Mouse (Mus musculus) monocyte, adult 5-6 weeks (primary cell): Measurements from ENCODE around the gene 1700092M07Rik. TPM values are rescaled to one million over a fixed set of nuclear protein-coding genes. Genes with fewer than 3 reads are reported as not detected.
A peak's percentile ranks its signal among the peaks of the same experiment; 100 is the strongest.

Source experiments
- ATAC-seq: fragments of 153-309, 156-312 bp; replicated peaks from 2 replicates; pipeline ENCODE4 v1.8.0; 2017; ENCODE audit warnings: mild to moderate bottlenecking; ENCODE audit not compliant: low TSS enrichment, insufficient number of reproducible peaks, severe bottlenecking, poor library complexity, low FRiP score
- total RNA-seq: library from RNA; stranded (forward); fragments of 200-1000, 200-491, 200-594 nt; gene quantifications from 3 replicates; pipeline ENCODE4 v1.2.3, GENCODE M21; 2017

1700092M07Rik gene
- total RNA-seq, 1 experiment from 2014 or later, result not detected

GRCm38 (mm10) chr19:8735389-8736159, 4.9 kb upstream of the 1700092M07Rik start, which contains the start of gene Wdr74:
TSS of gene Wdr74 (plus strand) at chr19:8735827.
- ATAC-seq, result peak; percentile 90

- 0 out of 2 replicates have a peak, but pooled peaks have one; percentile 7 for ATAC-seq
Observed at GRCm38 (mm10) chr19:8736160-8736467, 4.4 kb upstream of the 1700092M07Rik start.

- ATAC-seq, result no peak
Observed at GRCm38 (mm10) chr19:8738911-8739310, 1.6 kb upstream of the 1700092M07Rik start.

- no peak for ATAC-seq
Observed at GRCm38 (mm10) chr19:8739646-8740045, 872 bp upstream of the 1700092M07Rik start.

- peak; percentile 94 for ATAC-seq
Observed at GRCm38 (mm10) chr19:8741243-8741869, 838 bp downstream of the 1700092M07Rik start, which contains the start of gene Stx5a. TSS of gene Stx5a (plus strand) at chr19:8741413.

GRCm38 (mm10) chr19:8742176-8742575, 1.7 kb downstream of the 1700092M07Rik start:
- no peak for ATAC-seq

GRCm38 (mm10) chr19:8745382-8745781, 4.9 kb downstream of the 1700092M07Rik start:
- no peak for ATAC-seq

GRCm38 (mm10) chr19:8747368-8747767, 6.8 kb downstream of the 1700092M07Rik start:
- ATAC-seq, result no peak

- no peak for ATAC-seq
Observed at GRCm38 (mm10) chr19:8755652-8756051, 15.1 kb downstream of the 1700092M07Rik start.

GRCm38 (mm10) chr19:8756635-8757387, 16.3 kb downstream of the 1700092M07Rik start, which contains the start of gene Nxf1:
TSS of gene Nxf1 (plus strand) at chr19:8757073.
- ATAC-seq, result peak; percentile 86

GRCm38 (mm10) chr19:8757471-8757998, 17.0 kb downstream of the 1700092M07Rik start:
- ATAC-seq, result no peak

- ATAC-seq, result no peak
Observed at GRCm38 (mm10) chr19:8758899-8759298, 18.4 kb downstream of the 1700092M07Rik start.

GRCm38 (mm10) chr19:8760757-8761156, 20.2 kb downstream of the 1700092M07Rik start:
- no peak for ATAC-seq

GRCm38 (mm10) chr19:8763276-8763675, 22.8 kb downstream of the 1700092M07Rik start:
- no peak for ATAC-seq

- no peak for ATAC-seq
Observed at GRCm38 (mm10) chr19:8765562-8765961, 25.0 kb downstream of the 1700092M07Rik start.

- peak; percentile 72 for ATAC-seq
Observed at GRCm38 (mm10) chr19:8770567-8771270, 30.2 kb downstream of the 1700092M07Rik start, which contains the start of gene Tmem223. TSS of gene Tmem223 (plus strand) at chr19:8770996.

- no peak for ATAC-seq
Observed at GRCm38 (mm10) chr19:8772996-8773395, 32.5 kb downstream of the 1700092M07Rik start.

GRCm38 (mm10) chr19:8773409-8773808, 32.9 kb downstream of the 1700092M07Rik start:
- no peak for ATAC-seq
